Mouse (Mus musculus): ENCODE data around the gene Ets1.

GRCm38 (mm10) chr9:32616516-32617429 is 19.2 kb upstream of the Ets1 start:
- TF ChIP-seq BHLHE40 (IDR thresholded peaks at IDR 0.05; ENCODE audit: low read depth, low read length), result no peak
- TF ChIP-seq CTCF (conservative IDR thresholded peaks at IDR 0.05 in 1 of 2, IDR thresholded peaks at IDR 0.05 in 1 of 2; ENCODE audit: low read depth in 2 of 2, low read length in 2 of 2), result no peak
- TF ChIP-seq POLR2AphosphoS2 (IDR thresholded peaks at IDR 0.05; ENCODE audit: low read depth, low read length), result no peak
- TF ChIP-seq JUND (conservative IDR thresholded peaks at IDR 0.05; ENCODE audit: low read depth, low read length), result no peak
- TF ChIP-seq UBTF (IDR thresholded peaks at IDR 0.05; ENCODE audit: low read depth, low read length), result no peak

Data from CH12.LX (cell line).